Comparison of ENCODE assay signal across 8 mouse cellular contexts in the genomic region with DNA sequence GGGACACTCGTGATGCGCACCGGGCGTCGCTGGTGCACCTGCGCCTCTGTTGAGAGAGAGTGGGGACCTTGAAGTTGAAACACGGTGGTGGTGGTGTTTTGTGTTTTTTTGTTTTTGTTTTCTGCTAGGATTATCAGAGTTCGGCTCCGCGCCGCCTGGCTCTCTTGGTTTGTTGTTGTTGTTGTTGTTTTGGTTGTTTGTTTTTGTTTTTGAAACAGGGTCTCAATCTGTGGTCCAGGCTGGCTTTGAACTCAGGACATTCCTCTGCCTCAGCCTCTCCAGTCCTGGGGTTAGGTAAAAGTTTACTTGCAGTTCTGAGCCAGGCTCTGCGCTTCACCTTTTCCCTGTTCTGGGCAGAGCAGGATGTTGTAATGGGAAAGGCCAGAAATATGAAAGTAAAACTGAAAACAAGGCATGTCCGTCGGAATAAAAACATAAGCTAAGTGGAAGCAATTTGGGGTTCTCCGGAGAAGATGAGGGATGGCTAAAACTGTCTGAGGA. TPM values are rescaled to one million over a fixed set of nuclear protein-coding genes. Genes with fewer than 3 reads are reported as not detected.
A peak's percentile ranks its signal among the peaks of the same experiment; 100 is the strongest.
DNase-seq lines count a peak whose midpoint lies in the region; ATAC-seq lines count a peak whose summit lies in the region.

No protein-coding gene starts in this region.

- peaks cover 5% of the 10 kb centered on the region for H3K36me3 ChIP-seq in forebrain, embryonic 12.5 days (replicated peaks)
- peaks cover 11% of the 10 kb centered on the region for H3K36me3 ChIP-seq in kidney, embryonic 15.5 days
- H3K36me3 ChIP-seq in midbrain, embryonic 11.5 days (ENCODE audit: control insufficient read depth, insufficient read depth, low read length), result no peaks in the 10 kb centered on the region

- peak overlapping the region; percentile 97 for H3K27ac ChIP-seq in forebrain, embryonic 12.5 days
- peak overlapping the region; percentile 97 for H3K27ac ChIP-seq in kidney, embryonic 15.5 days
- peak overlapping the region; percentile 90 for H3K27ac ChIP-seq in midbrain, embryonic 11.5 days (ENCODE audit: low read depth, low read length)

- no peaks in the 10 kb centered on the region for H3K9me3 ChIP-seq in forebrain, embryonic 12.5 days
- no peaks in the 10 kb centered on the region for H3K9me3 ChIP-seq in kidney, embryonic 15.5 days (replicated peaks)
- no peaks in the 10 kb centered on the region for H3K9me3 ChIP-seq in midbrain, embryonic 11.5 days (ENCODE audit: control insufficient read depth, low read length)

- no peaks in the 10 kb centered on the region for H3K27me3 ChIP-seq in forebrain, embryonic 12.5 days
- no peaks in the 10 kb centered on the region for H3K27me3 ChIP-seq in kidney, embryonic 15.5 days
- H3K27me3 ChIP-seq in midbrain, embryonic 11.5 days (ENCODE audit: control insufficient read depth, insufficient read depth, low read length), result no peaks in the 10 kb centered on the region

- H3K4me1 ChIP-seq in forebrain, embryonic 12.5 days, result peaks cover 10% of the 10 kb centered on the region
- H3K4me1 ChIP-seq in kidney, embryonic 15.5 days, result peaks cover 12% of the 10 kb centered on the region
- peaks cover 7% of the 10 kb centered on the region; the same call in 1 of the 2 replicates for H3K4me1 ChIP-seq in midbrain, embryonic 11.5 days (ENCODE audit: control insufficient read depth, insufficient read depth, low read length)

- H3K4me3 ChIP-seq in forebrain, embryonic 12.5 days (replicated peaks), result peak overlapping the region; percentile 86
- H3K4me3 ChIP-seq in kidney, embryonic 15.5 days (replicated peaks), result peak overlapping the region; percentile 96
- peak overlapping the region; percentile 77 for H3K4me3 ChIP-seq in midbrain, embryonic 11.5 days (ENCODE audit: low read depth, low read length)

- DNase-seq in 416B (ENCODE audit: low read depth) (peak; percentile 53), MEL-GATA-1-ER (ENCODE audit: extremely low read depth, low read depth) (peak; percentile 26)
- no peak for DNase-seq in midbrain, embryonic 11.5 days (ENCODE audit: low spot score, missing footprints)
- DNase-seq in left cerebral cortex, postnatal 36 days (ENCODE audit: low spot score in 2 of 2), result no peak
- no peak for DNase-seq in gastrocnemius, postnatal 4 days (ENCODE audit: low spot score in 2 of 2)
- DNase-seq in frontal cortex, postnatal 10 days (ENCODE audit: low spot score in 2 of 2), result no peak

- peak overlapping the region; percentile 77 for H3K4me2 ChIP-seq in forebrain, embryonic 12.5 days
- H3K4me2 ChIP-seq in kidney, embryonic 15.5 days, result peak overlapping the region; percentile 81
- peak overlapping the region; percentile 72 for H3K4me2 ChIP-seq in midbrain, embryonic 11.5 days

- H3K9ac ChIP-seq in forebrain, embryonic 12.5 days, result peak overlapping the region; percentile 85
- peak overlapping the region; percentile 90 for H3K9ac ChIP-seq in kidney, embryonic 15.5 days
- peak overlapping the region; percentile 81 for H3K9ac ChIP-seq in midbrain, embryonic 11.5 days (ENCODE audit: low read length)

- WGBS in forebrain, embryonic 12.5 days, result 20% methylated on average over 15 of the region's 15 CpGs
- 19% methylated on average over 15 of the region's 15 CpGs for WGBS in kidney, embryonic 15.5 days
- WGBS in midbrain, embryonic 11.5 days, result 22% methylated on average over 15 of the region's 15 CpGs

- intact Hi-C loops in left cerebral cortex, postnatal 36 days (cut with DNase I), result loop anchor here (2.0 to 10.0 kb wide), 3 partner anchors 50 to 203 kb away; partner anchors contain the start of gene Cpeb1

- no peak for ATAC-seq in forebrain, embryonic 12.5 days (ENCODE audit: low FRiP score)
- no peak for ATAC-seq in kidney, embryonic 15.5 days (replicated peaks; ENCODE audit: low FRiP score)
- ATAC-seq in midbrain, embryonic 11.5 days (ENCODE audit: low FRiP score), result no peak

RNA-seq across cellular contexts. Expression of gene Whamm, which starts 0.9 kb away (rescaled TPM):
- 5.9 and 6.0 TPM in 2 replicates for polyA plus RNA-seq in forebrain, embryonic 12.5 days (2016; fragmentation: Nextera tagmentation; extraction: Ambion mirVana)
- polyA plus RNA-seq in kidney, embryonic 15.5 days (2015; fragmentation: Nextera tagmentation; extraction: Ambion mirVana), result 3.9 and 4.6 TPM in 2 replicates
- 4.2 and 5.7 TPM in 2 replicates for polyA plus RNA-seq in midbrain, embryonic 11.5 days (2014; fragmentation: Nextera tagmentation; extraction: Ambion mirVana)
- total RNA-seq in left cerebral cortex, postnatal 36 days (2021), result 10 to 100 TPM; 12.3 to 21.0 TPM
- total RNA-seq in gastrocnemius, postnatal 4 days (2021), result 1 to 10 TPM; 7.5 to 9.0 TPM

RNA-seq across cellular contexts. Expression of gene Fsd2, which starts 5.2 kb away (rescaled TPM):
- polyA plus RNA-seq in forebrain, embryonic 12.5 days (2016; fragmentation: Nextera tagmentation; extraction: Ambion mirVana), result 0.27 and 0.31 TPM in 2 replicates
- polyA plus RNA-seq in kidney, embryonic 15.5 days (2015; fragmentation: Nextera tagmentation; extraction: Ambion mirVana), result 0.25 and 0.63 TPM in 2 replicates
- 0.08 and 0.22 TPM in 2 replicates for polyA plus RNA-seq in midbrain, embryonic 11.5 days (2014; fragmentation: Nextera tagmentation; extraction: Ambion mirVana)
- under 1 TPM; 0.10 to 0.25 TPM for total RNA-seq in left cerebral cortex, postnatal 36 days (2021)
- 100 to 1,000 TPM; 152 to 158 TPM for total RNA-seq in gastrocnemius, postnatal 4 days (2021)

Comparison
In these comparisons a context has a peak if more than half of its experiments do, and no peak if none do; other contexts are left out.
1. DNase-seq: peak in 416B (single experiment) and MEL-GATA-1-ER (single experiment); none in midbrain, embryonic 11.5 days (single experiment), left cerebral cortex, postnatal 36 days (0 of 2), gastrocnemius, postnatal 4 days (0 of 2) and frontal cortex, postnatal 10 days (0 of 2).
2. Peak in every context shown above with its lines, with median percentiles within 50 percentile points of each other: H3K27ac ChIP-seq, H3K4me2 ChIP-seq, H3K4me3 ChIP-seq and H3K9ac ChIP-seq.